Comparison of ENCODE assay signal across 20 mouse cellular contexts in the genomic region with DNA sequence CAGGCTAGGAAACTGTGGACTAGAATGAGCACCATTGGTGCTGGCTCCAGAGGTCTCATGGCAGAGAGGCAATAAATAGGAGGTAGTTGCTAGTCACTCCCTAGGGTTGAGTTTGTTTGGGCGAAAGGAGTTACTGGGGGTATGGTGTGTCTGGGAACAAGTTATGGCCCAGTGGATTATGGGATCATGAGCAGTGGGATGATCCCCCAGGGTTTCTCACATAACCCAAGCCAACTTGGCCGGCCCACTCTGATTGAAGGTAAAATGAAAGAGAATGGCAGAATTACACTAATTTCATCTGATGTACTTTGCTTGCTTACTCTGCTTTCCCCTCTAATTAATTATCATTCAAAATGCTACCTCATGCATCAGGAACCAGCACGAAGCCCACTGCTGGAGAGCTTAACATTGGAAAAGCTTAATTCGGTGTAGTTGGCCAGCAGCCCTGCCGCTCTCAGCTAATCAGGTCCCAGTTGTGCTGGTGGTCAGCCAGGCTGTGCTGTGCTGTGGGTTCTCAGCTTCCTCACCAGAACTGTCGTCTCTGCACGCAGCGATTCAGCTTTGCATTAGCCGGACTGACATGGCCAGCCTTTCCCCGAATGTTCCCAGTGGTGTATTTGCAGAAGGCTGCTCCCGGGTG.
DNase-seq lines count a peak whose midpoint lies in the region; ATAC-seq and TF ChIP-seq lines count a peak whose summit lies in the region.
"Had no signal": no experiment of that assay in that cellular context is flagged by ENCODE, and none has a peak within 500 bp of the region (broad histone marks: within the 10 kb centered on the region; RNA-seq: fewer than 3 reads in every experiment).

No protein-coding gene starts in this region.

- H3K27ac ChIP-seq in heart, embryonic 10.5 days, result no peak overlapping the region
- no peak overlapping the region for H3K27ac ChIP-seq in heart, embryonic 11.5 days (ENCODE audit: low read depth, low read length)
- H3K27ac ChIP-seq in left cerebral cortex, adult 2 months, result no peak overlapping the region
- H3K27ac ChIP-seq in forebrain, embryonic 14.5 days (ENCODE audit: low read depth, low read length), result no peak overlapping the region
- H3K27ac ChIP-seq: gastrocnemius, adult 2 months; liver, embryonic 13.5 days; neural tube, embryonic 12.5 days had no signal

- WGBS in heart, embryonic 10.5 days, result 62% methylated on average over 11 of the region's 11 CpGs
- 62% methylated on average over 11 of the region's 11 CpGs for WGBS in heart, embryonic 11.5 days (ENCODE audit: insufficient replicate concordance)
- WGBS in forebrain, embryonic 14.5 days, result 46% methylated on average over 11 of the region's 11 CpGs

- intact Hi-C loops in left cerebral cortex, postnatal 4 days (cut with DNase I), result no loop called here
- intact Hi-C loops in left cerebral cortex, adult 2 months (cut with DNase I), result no loop called here

- no peak overlapping the region for H3K9ac ChIP-seq in heart, embryonic 11.5 days (ENCODE audit: low read depth, low read length)
- H3K9ac ChIP-seq in forebrain, embryonic 14.5 days (ENCODE audit: low read length), result no peak overlapping the region
- H3K9ac ChIP-seq: liver, embryonic 13.5 days; neural tube, embryonic 12.5 days had no signal

- H3K36me3 ChIP-seq in heart, embryonic 10.5 days, result no peaks in the 10 kb centered on the region
- no peaks in the 10 kb centered on the region for H3K36me3 ChIP-seq in heart, embryonic 11.5 days (ENCODE audit: control insufficient read depth, insufficient read depth, low read length)
- H3K36me3 ChIP-seq in forebrain, embryonic 14.5 days (ENCODE audit: control insufficient read depth, insufficient read depth, low read length), result no peaks in the 10 kb centered on the region
- H3K36me3 ChIP-seq: G1E; liver, embryonic 13.5 days had no signal

- H3K9me3 ChIP-seq in heart, embryonic 10.5 days, result no peaks in the 10 kb centered on the region
- no peaks in the 10 kb centered on the region for H3K9me3 ChIP-seq in heart, embryonic 11.5 days (replicated peaks; ENCODE audit: control insufficient read depth, low read length)
- H3K9me3 ChIP-seq in forebrain, embryonic 14.5 days (replicated peaks; ENCODE audit: control insufficient read depth, low read length), result no peaks in the 10 kb centered on the region
- H3K9me3 ChIP-seq: G1E; liver, embryonic 13.5 days had no signal

- no peak overlapping the region for H3K4me3 ChIP-seq in heart, embryonic 10.5 days
- no peak overlapping the region for H3K4me3 ChIP-seq in heart, embryonic 11.5 days (ENCODE audit: low read depth, low read length)
- no peak overlapping the region for H3K4me3 ChIP-seq in left cerebral cortex, adult 2 months
- H3K4me3 ChIP-seq in forebrain, embryonic 14.5 days (ENCODE audit: low read depth, low read length), result no peak overlapping the region
- H3K4me3 ChIP-seq: gastrocnemius, adult 2 months; liver, embryonic 13.5 days; neural tube, embryonic 12.5 days had no signal

- no peaks in the 10 kb centered on the region for H3K27me3 ChIP-seq in heart, embryonic 10.5 days (ENCODE audit: insufficient read depth, poor library complexity, severe bottlenecking)
- H3K27me3 ChIP-seq in heart, embryonic 11.5 days (ENCODE audit: control insufficient read depth, insufficient read depth, low read length), result no peaks in the 10 kb centered on the region
- no peaks in the 10 kb centered on the region for H3K27me3 ChIP-seq in forebrain, embryonic 14.5 days (replicated peaks; ENCODE audit: control insufficient read depth, insufficient read depth, low read length)
- H3K27me3 ChIP-seq: liver, embryonic 13.5 days; neural tube, embryonic 12.5 days had no signal

- no peak for ATAC-seq in heart, embryonic 11.5 days (replicated peaks; ENCODE audit: insufficient number of reproducible peaks, low FRiP score, low TSS enrichment)
- ATAC-seq in forebrain, embryonic 14.5 days, result peak; percentile 89

- no peak for TF ChIP-seq CTCF in left cerebral cortex, adult 2 months (IDR thresholded peaks at IDR 0.05)

- DNase-seq in heart, embryonic 10.5 days (ENCODE audit: low spot score), result peak; percentile 70
- peak; percentile 76 for DNase-seq in left cerebral cortex, postnatal 4 days
- DNase-seq in left cerebral cortex, adult 2 months (ENCODE audit: extremely low spot score in 1 of 2, low spot score in 2 of 2), result no peak
- peak; percentile 56 for DNase-seq in Muller cell, postnatal 12 days (ENCODE audit: inconsistent ontology term)
- peak; percentile 83 for DNase-seq in forebrain, embryonic 14.5 days (ENCODE audit: low spot score)
- DNase-seq in adrenal gland, adult (ENCODE audit: inconsistent age in 2 of 2, low spot score in 1 of 2), result no peak
- no peak for DNase-seq in cerebellum, adult 9-10 months
- DNase-seq: adrenal gland, postnatal 10 days; cerebellum, adult 9-11 months; gastrocnemius, adult 2 months; heart, postnatal 14 days; kidney, adult 18-20 months; kidney, postnatal 14 days; liver, embryonic 13.5 days; lung, postnatal 14 days; right cerebral cortex, adult 18-20 months; thymus, postnatal 4 days had no signal

- H3K4me1 ChIP-seq in heart, embryonic 10.5 days, result no peaks in the 10 kb centered on the region
- no peaks in the 10 kb centered on the region for H3K4me1 ChIP-seq in heart, embryonic 11.5 days (ENCODE audit: control insufficient read depth, insufficient read depth, low read length)
- peaks cover 3% of the 10 kb centered on the region; the same call in 1 of the 2 replicates for H3K4me1 ChIP-seq in forebrain, embryonic 14.5 days (ENCODE audit: control insufficient read depth, insufficient read depth, low read length)
- H3K4me1 ChIP-seq: liver, embryonic 13.5 days; neural tube, embryonic 12.5 days had no signal

- no peak overlapping the region for H3K4me2 ChIP-seq in heart, embryonic 11.5 days
- no peak overlapping the region for H3K4me2 ChIP-seq in forebrain, embryonic 14.5 days (ENCODE audit: low read length)
- H3K4me2 ChIP-seq: liver, embryonic 13.5 days; neural tube, embryonic 12.5 days had no signal

Comparison
In these comparisons a context has a peak if more than half of its experiments do, and no peak if none do; other contexts are left out.
1. DNase-seq: peak in heart, embryonic 10.5 days (single experiment), left cerebral cortex, postnatal 4 days (single experiment), Muller cell, postnatal 12 days (single experiment) and forebrain, embryonic 14.5 days (single experiment); none in left cerebral cortex, adult 2 months (0 of 2), adrenal gland, adult (0 of 2) and cerebellum, adult 9-10 months (single experiment).